Mouse (Mus musculus): ENCODE results near the gene Heatr4.
"Not testable (repeated sequence)": the region's sequence is repeated elsewhere in the genome, so short reads cannot be mapped to it uniquely, and the experiment has no call there.

Gene Heatr4

DNA sequence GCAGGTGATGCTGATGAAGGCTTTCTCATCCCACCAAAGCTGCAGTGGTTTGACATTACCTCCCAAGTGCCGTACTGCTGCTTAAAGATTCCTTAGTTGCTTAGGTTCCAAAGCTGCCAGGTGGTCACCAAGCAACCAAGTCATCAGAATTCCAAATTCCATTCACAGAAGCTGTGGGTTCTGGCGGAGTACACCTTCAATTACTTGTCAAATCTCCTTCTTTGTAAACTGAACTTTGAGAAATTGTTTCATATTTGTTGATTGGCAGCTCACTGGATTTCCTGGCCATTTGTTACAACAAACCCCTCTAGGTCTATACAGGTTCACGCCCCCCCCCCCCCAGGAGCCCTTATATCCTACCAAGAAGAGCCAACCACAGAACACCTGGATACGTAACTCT, at the start of gene Heatr4:
Heatr4 (minus strand) TSS at position 101 of the 400 bp plus-strand sequence.
- no peak for DNase-seq

GRCm38 (mm10) chr12:84034108-84034507, 49.5 kb upstream of the Heatr4 start:
- DNase-seq = no peak

- DNase-seq = not testable (repeated sequence)
Measured at GRCm38 (mm10) chr12:84033302-84033701, 48.6 kb upstream of the Heatr4 start.

DNA sequence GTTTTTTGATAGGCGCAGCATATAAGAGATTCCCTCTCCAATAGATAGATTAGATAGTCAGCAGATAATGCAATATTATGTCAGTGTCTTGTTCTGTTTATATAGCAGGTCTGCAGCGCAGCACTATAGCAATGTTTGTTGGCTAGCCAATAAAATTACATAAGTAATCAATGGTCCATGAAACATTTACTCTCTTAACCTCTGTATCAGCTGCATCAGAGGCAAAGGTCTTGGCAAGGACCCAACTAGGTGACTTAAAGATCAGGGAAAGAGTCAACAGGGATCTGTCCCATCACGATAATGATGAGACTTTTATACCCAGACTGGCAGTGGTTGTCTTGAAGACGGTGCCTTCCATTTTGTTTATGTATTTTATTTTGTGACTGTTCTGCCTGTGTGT, 48.2 kb upstream of the Heatr4 start:
- DNase-seq = peak in 1 of 2 experiments; percentile 64

GRCm38 (mm10) chr12:84030659-84031332, 46.1 kb upstream of the Heatr4 start:
- DNase-seq = peak; percentile 71 to 83

- not testable (repeated sequence) for DNase-seq
Measured at GRCm38 (mm10) chr12:84029043-84029442, 44.4 kb upstream of the Heatr4 start.

- not testable (repeated sequence) for DNase-seq
Measured at GRCm38 (mm10) chr12:84028328-84028727, 43.7 kb upstream of the Heatr4 start.

DNA sequence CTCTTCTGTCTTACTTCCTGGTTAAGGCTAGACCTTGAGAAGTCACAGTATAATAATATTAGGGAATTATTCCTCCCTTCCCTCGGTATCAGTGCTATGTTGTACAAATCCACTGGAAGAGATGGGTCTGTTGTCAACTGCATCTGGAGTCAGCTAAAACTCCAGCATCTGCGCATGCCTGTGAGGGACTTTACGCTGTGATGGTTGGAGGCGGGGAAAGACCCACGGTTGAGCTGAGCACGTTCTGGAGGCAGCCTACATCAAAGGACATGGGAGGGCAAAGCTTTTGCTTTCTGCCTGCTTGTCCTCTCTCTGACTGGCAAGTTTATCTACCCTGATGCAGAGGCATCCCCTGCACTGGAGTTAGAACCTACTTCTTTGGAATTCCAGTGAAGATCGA, 41.2 kb upstream of the Heatr4 start:
- no peak for DNase-seq

DNA sequence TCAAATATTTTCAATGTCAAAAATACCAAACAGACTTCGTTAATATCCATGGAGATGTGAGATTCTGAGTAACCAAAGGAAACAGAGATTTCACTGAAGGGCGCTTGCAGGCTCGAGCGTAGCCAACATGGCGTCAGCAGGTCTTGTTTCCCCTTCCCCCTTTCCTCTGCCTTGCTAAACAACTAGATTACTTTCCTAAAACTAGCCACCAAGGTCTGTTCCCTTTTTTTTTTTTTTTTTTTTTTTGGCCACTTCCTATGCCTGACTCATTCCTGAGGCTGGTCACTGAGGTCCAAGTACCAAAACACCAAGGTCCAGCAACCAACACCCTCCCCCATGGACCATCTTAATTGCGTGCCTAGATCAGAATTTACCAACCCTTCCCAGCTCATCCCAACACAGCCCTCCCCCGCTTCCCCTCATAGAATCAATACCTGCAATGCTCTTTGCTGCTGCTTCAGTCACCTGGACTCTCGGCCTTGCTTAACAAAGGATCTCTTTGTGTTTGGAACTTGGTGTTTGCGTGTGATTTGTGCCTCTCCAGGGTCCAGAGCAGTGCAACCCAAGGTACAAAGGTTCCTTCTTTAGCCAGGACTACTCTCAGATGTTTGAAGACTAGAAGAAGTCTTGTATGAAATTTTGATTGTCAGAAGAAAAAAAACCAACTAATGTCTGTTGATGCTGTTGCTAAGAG, 38.5 kb upstream of the Heatr4 start:
- no peak for DNase-seq

DNA sequence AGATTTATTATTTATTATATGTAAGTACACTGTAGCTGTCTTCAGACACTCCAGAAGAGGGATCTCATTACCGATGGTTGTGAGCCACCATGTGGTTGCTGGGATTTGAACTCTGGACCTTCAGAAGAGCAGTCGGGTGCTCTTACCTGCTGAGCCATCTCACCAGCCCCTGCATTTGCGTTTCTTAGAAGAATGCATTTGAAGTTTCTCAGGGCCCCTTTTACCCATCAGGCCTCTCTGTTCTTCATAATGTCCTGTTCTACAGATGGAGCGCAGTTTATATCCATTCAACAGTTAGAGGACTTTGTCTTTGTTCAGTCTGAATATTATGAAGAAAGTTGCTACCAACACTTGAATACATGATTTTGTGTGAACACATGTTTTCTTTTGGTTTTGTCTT, 37.6 kb upstream of the Heatr4 start:
- not testable (repeated sequence) for DNase-seq

- DNase-seq = peak; percentile 91 to 95
Measured at GRCm38 (mm10) chr12:84020528-84020927, 35.9 kb upstream of the Heatr4 start.

DNA sequence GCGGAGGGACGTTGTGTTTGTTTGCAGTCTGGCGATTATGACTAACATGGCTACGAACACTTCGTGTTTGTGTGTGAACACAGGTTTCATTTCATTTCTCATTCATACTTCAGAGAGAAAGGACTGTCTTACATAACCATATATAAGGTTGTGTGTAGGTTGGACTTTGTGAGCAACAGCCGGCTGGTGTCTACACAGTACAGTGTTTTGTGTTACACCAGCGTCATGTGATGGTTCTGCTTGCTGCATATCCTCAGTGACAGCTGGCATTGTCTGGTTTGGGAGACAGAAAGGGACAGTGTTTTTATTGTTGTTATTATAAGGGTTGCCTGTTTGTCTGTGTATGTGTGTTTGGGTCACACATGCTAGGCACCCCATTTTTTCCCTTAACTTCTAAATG, 29.0 kb upstream of the Heatr4 start:
- DNase-seq = no peak

GRCm38 (mm10) chr12:84013130-84013529, 28.5 kb upstream of the Heatr4 start:
- DNase-seq = no peak

DNA sequence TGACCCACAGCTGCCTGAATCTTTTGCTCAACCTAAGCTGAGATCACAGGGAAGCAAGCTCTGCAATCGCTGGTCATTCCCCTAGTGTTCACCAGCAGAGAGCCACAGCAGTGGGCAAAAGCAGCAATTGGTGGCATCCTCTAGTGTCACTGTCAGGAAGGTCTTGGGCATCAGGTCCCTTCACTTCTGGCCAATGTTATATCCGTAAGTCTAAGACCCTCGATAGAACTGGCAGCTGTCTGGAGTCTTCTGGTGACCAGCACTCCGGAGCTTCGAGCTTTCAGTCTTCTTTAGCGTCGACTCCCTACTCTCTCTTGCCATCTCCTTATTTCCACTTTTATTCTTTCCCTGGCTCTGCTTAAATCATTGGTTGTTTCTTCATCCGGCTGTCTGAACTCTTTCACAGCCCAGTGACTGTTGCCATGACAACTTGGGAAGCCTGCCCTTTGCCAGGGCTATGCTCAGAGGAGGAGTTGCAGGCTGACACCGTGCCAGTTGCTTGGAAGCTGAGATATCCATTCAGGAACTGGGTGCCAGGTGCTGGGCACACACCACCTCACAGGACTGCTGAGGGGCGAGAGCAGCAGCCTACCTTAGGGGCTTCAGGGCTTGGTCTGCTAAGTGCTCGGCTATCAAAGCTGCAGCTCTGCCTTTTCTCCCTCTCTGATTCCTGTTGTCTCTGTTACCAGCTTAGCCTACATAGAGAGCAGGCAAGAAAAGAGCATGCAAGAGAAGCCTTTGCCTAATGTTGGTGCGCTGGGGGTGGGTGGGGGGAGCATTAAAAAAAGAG, 26.8 kb upstream of the Heatr4 start:
- DNase-seq = peak; percentile 96

DNA sequence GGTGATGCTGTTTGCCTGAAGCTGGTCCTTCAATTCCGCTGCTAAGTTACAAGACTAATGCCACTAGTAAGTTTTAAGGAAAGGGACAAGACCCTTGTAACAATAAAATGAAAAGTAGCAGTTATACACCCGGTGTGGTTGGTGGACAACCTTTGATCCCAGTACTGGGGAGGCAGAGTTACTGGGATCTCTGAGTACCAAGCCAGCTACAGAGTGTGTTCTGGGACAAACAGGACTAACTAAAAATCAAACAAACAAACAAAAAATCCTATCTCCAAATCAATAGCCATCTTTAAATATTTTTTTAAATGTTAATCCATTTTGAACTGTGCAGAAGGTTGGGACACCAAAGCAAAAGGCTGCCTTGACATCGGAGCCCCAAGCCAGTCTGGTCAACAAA, 25.5 kb upstream of the Heatr4 start:
- no peak for DNase-seq

DNA sequence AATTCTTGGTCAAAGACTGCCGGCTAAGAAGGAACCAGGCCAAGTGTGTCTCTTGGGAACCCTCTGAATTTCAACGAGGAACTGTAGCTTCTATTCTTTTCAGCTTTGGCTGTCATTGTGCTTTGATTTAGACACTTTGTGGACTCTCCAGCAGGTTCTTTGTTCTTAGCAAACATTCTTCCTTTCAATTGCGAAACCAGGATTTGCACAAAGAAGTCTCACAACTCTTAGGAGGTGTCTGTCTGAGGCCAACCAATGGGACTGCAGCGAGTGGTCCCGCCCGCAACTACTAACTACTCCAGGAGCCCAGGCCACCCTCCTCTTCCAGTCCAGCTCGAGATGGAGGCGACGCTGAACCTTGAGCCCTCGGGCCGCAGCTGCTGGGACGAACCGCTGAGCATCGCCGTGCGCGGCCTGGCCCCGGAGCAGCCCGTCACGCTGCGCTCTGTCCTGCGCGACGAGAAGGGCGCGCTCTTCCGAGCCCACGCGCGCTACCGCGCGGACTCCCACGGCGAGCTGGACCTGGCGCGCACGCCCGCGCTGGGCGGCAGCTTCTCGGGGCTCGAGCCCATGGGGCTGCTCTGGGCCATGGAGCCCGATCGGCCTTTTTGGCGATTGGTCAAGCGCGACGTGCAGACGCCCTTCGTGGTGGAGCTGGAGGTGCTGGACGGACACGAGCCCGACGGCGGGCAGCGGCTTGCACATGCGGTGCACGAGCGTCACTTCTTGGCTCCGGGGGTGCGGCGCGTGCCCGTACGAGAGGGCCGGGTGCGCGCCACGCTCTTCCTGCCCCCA, 24.7 kb upstream of the Heatr4 start, which contains the start of gene Acot1:
Acot1 (plus strand) TSS at position 320 of the 795 bp plus-strand sequence.
- peak; percentile 77 to 84 for DNase-seq

DNA sequence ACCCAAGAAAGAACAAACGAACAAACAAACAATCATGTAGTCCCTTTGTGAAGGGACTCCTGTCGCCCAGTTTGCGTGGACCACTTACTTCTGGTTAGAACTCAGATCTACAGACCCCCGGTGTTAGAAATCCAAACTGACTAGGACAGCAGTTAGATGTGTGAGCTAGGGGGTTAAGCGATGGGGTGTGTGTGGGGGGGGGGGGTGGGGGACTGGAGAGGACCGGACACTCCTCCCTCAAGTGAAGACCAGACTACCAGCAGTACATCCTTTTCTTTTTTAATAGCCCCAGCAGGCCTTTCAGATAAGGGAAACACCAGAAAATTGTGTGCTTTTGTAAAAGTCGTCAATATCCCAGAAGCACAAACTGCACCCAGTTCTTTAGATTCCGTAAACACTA, 24.1 kb upstream of the Heatr4 start:
- no peak for DNase-seq

- DNase-seq = peak in 1 of 2 experiments; percentile 28
Measured at GRCm38 (mm10) chr12:84008251-84008650, 23.6 kb upstream of the Heatr4 start.

DNA sequence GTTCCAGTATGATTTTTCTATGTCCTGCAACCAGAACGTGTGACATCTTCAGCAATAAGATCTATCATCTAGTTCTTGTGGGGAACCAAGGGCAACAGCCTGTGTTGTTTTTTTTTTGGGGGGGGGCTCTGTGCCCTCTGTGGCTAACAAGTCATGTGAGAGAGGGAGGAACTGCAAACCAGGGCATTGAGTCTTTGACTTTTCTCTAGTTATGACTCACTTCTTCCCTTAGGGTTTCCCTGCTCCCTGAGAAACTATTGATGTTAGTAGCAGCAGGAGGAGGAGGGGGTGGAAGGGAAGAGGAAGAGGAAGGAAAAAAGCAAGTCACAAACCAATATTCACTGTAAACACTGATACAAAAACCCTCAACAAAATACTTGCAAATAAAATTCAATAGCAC, 19.2 kb upstream of the Heatr4 start:
- DNase-seq = no peak

DNA sequence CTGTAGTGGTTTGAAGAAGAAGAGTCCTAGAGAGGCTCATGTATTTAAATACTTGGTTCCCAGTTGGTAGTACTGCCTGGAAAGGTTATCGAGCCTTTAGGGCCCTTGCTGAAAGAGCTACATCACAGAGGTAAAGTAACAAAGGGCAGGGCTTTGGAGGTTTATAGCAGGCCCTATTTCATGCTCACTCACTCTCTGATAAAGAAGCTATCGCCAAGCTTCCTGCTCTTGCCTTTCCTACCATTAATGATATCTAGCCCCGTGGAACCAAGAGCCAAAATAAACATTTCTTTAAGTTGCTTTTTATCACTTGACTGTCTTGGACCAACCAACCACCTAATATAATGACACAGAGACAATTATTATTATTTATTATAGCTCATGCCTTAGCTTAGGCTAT, 15.8 kb upstream of the Heatr4 start:
- no peak for DNase-seq

GRCm38 (mm10) chr12:83999237-83999636, 14.6 kb upstream of the Heatr4 start:
- DNase-seq = peak; percentile 93 to 94

DNA sequence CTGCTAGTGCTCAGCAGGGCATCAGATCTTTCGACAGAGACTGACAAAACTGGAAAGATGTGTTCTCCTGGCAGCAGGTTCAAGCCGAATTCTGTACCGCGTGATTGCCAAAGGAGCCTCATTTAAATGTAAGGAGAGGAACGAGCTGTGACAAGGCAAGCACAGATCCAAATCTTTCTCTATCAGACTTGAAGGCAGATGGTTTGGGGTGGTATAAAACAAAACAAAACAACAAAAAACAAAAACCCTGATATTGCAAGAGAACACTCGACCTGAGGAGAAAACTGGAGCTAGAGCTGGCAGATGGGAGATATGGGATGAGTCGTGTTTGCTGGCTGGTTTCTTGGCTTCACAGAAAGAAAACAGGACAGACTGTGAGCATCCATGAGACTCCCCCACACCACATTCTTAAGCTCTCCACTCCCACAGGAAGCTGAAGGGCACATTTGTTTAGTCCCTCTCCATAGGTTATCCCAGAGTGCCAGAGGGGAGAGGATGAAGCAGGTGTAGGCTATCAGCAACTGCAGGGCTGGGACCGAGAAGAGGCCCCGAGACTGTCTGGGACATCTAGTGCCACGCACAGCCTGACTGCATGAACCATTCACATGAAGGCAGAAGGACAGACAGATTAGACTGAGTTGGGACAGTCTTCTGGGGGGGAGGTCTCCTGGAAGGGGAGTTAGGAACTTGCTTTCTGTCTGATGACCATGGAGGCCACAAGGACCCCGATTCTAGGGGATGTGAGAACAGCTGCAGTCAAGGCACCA, 13.9 kb upstream of the Heatr4 start:
- DNase-seq = no peak

Measured in kidney, adult 8-10 months (tissue).